Mouse (Mus musculus) lung, postnatal 10 days (tissue): ENCODE results near the gene Gm8281.
"Not testable (repeated sequence)": the region's sequence is repeated elsewhere in the genome, so short reads cannot be mapped to it uniquely, and the experiment has no call there.

ENCODE experiments used
- DNase-seq: peaks from one replicate; pipeline ENCODE4 v3.0.0; 2021

Gm8281 gene

GRCm38 (mm10) chr14:5070611-5071490, at the start of gene Gm8281:
Gene Gm8281 (plus strand): TSS chr14:5071040.
- not testable (repeated sequence) for DNase-seq

DNA sequence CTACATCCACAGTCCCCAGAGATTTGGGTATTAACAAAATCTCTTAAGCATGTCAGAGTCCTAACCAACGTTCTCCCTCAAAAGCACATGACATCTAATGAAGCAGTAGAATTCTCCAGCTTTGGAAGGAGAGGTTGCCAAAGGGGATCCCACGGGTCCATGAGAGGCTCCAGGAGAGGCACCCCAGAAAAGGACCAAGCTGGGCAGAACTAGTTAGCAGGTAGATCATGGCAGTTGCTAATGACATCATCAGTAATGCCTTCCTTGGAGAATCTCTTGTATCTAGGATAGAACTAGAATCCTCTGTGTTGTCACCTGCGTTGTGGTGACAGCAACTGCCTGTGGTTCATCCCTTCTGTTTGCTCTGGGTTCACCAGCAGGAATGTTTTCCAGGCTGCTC, 20.5 kb upstream of the Gm8281 start, which contains the start of gene 4930555G01Rik:
Gene 4930555G01Rik, plus strand, starts transcription at position 301 of the 400 bp plus-strand sequence.
- DNase-seq: not testable (repeated sequence)

GRCm38 (mm10) chr14:5131219-5131618, 60.4 kb downstream of the Gm8281 start, which contains the start of gene Gm8279:
Gene Gm8279 (plus strand): TSS chr14:5131519.
- DNase-seq: not testable (repeated sequence)
